Mouse (Mus musculus) midbrain, embryonic 16.5 days (tissue): ENCODE measurements around the gene Slc35e3. TPM values are rescaled to one million over a fixed set of nuclear protein-coding genes. Genes with fewer than 3 reads are reported as not detected.

Source experiments
- ATAC-seq: fragments of 200-750 bp; cut with Nextera tagmentation; 2 replicates; pipeline ENCODE4 v1.8.0; 2017; ENCODE audit warnings: moderate TSS enrichment
- H3K27ac ChIP-seq: fragments of 300-500 bp; sonication (generic); 2 replicates; pipeline ENCODE4 v1.5.1; 2014; ENCODE audit warnings: mild to moderate bottlenecking, low read length, mixed read lengths
- H3K27me3 ChIP-seq: fragments of 300-500 bp; sonication (generic); 2 replicates; pipeline ENCODE4 v1.6.1; 2014; ENCODE audit warnings: low read depth, low read length, mixed read lengths; ENCODE audit not compliant: control insufficient read depth, insufficient read depth
- H3K36me3 ChIP-seq: fragments of 300-500 bp; sonication (generic); 2 replicates; pipeline ENCODE4 v1.6.1; 2014; ENCODE audit warnings: mild to moderate bottlenecking, low read length, moderate library complexity, mixed read lengths; ENCODE audit not compliant: control insufficient read depth, insufficient read depth
- H3K4me1 ChIP-seq: fragments of 300-500 bp; sonication (generic); 2 replicates; pipeline ENCODE4 v1.6.1; 2014; ENCODE audit warnings: mild to moderate bottlenecking, low read length, mixed read lengths; ENCODE audit not compliant: control insufficient read depth, insufficient read depth
- H3K4me2 ChIP-seq: fragments of 300-500 bp; sonication (generic); 2 replicates; pipeline ENCODE4 v1.6.1; 2014; ENCODE audit warnings: mild to moderate bottlenecking, low read length, mixed read lengths
- H3K4me3 ChIP-seq: fragments of 300-500 bp; sonication (generic); 2 replicates; pipeline ENCODE4 v1.5.1; 2014; ENCODE audit warnings: low read depth, mild to moderate bottlenecking, low read length, moderate library complexity, mixed read lengths
- H3K9ac ChIP-seq: fragments of 300-500 bp; sonication (generic); 2 replicates; pipeline ENCODE4 v1.6.1; 2014; ENCODE audit warnings: low read depth, low read length, mixed read lengths
- H3K9me3 ChIP-seq: fragments of 300-500 bp; sonication (generic); replicated peaks from 2 replicates; pipeline ENCODE4 v1.6.1; 2014; ENCODE audit warnings: mild to moderate bottlenecking, low read length, mixed read lengths; ENCODE audit not compliant: control insufficient read depth, poor library complexity, severe bottlenecking
- WGBS: fragments of 180-500 bp; shearing (Covaris S2); extraction: QIAGEN DNeasy Blood & Tissue Kit; methylation state at CpG from one replicate; pipeline ENCODE4 v1.1.7; 2014; 5-methylcytosine and 5-hydroxymethylcytosine counted together
- polyA plus RNA-seq: library from polyadenylated mRNA; unstranded; fragments of >200 nt; fragmentation: Nextera tagmentation; extraction: Ambion mirVana; gene quantifications from 2 replicates; pipeline ENCODE4 v1.2.1, GENCODE M21; 2015

Gene Slc35e3
- polyA plus RNA-seq, 1 experiment from 2014 or later: 34.8 TPM

DNA sequence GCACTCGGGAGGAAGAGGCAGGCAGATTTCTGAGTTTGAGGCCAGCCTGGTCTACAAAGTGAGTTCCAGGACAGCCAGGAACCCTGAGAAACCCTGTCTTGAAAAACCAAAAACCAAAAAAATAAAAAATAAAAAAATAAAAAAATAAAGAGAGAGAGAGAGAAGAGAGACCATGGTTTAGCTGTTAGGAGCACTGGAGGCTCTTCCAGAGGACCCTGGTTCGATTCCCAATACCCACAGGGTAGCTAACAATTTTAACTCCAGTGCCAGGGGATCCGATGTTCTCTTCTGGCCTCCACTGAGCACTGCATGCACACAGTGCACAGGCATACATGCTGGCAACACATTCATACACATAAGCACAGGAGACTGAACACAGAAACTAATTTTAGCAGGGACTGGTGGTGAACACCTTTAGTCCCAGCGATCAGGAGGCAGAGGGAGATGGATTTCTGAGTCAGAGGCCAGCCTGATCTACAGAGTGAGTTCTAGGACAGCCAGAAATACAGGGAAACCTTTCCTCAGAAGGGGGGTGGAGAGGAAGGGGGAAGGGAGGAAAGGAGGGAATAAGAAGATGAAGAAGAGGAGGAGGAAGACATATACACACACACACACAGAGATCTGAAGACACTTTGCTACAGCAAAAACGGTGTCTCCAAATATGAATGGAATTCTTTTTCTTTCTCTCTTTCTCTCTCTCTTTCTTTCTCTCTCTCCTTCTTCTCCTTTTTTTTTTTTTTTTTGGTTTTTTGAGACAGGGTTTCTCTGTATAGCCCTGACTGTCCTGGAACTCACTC, 6.9 kb upstream of the Slc35e3 start:
- peaks cover 32% of the 10 kb centered on the region for H3K36me3 ChIP-seq

DNA sequence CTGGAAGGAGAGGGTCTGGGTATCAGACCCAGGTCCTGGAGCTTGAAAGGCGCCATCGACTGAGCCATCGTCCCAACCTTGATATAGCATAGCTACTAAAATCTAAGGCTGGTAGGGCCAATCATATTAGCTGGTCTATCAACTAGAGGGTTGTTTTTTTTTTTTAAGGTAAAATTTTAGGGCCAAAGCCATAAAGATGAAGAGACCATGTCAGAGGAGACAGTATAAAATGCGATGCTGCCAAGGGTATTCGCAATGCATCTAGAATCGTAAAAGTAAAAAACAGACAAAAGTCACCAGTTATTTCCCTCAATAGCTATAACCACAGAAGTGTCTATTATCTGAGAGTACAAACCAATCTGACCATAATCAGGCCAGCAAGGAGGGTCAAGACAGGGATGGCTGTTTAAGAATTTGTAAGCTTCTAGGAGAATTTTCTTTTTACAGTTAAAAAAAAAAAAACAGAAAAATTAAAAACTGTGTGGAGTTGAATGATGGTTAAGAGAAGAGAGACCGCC, 6.2 kb upstream of the Slc35e3 start:
- H3K4me2 ChIP-seq: no peak overlapping the region
- no peak overlapping the region for H3K27ac ChIP-seq
- ATAC-seq: no peak
- peaks cover 27% of the 10 kb centered on the region for H3K36me3 ChIP-seq
- H3K4me1 ChIP-seq: no peaks in the 10 kb centered on the region
- H3K27me3 ChIP-seq: no peaks in the 10 kb centered on the region
- H3K9me3 ChIP-seq: no peaks in the 10 kb centered on the region
- no peak overlapping the region for H3K4me3 ChIP-seq
- WGBS: over 99% methylated on average over 7 of the region's 7 CpGs
- H3K9ac ChIP-seq: no peak overlapping the region

More for the DNA sequence above, 6.9 kb upstream of the Slc35e3 start:
- 92% methylated on average over 5 of the region's 5 CpGs for WGBS
- H3K27me3 ChIP-seq: no peaks in the 10 kb centered on the region
- H3K4me2 ChIP-seq: no peak overlapping the region
- H3K4me1 ChIP-seq: no peaks in the 10 kb centered on the region
- no peak overlapping the region for H3K9ac ChIP-seq
- no peaks in the 10 kb centered on the region for H3K9me3 ChIP-seq
- no peak overlapping the region for H3K4me3 ChIP-seq
- H3K27ac ChIP-seq: no peak overlapping the region
- no peak for ATAC-seq

DNA sequence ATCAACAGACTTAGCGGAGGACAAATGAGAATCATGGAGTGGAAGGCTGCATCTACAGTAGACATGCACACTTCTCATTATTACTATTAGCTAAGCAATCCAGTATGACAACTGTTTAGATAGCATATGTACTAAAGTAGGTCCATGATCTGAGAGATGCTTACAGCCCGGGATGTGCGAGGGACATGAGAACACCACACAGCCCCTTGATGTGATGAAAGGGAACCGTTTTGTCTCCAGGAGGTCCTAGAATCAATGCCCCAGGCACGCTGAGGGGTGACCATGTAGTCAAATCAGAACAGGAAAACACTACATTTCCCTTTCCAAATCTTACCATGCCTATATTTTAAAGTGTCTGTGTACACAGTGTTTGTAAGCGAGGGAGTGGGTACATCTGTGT, 5.6 kb upstream of the Slc35e3 start:
- WGBS: 97% methylated on average over 6 of the region's 6 CpGs
- Histone ChIP-seq H3K9ac (no peak overlapping the region), H3K4me1 (no peaks in the 10 kb centered on the region), H3K4me2 (no peak overlapping the region), H3K9me3 (no peaks in the 10 kb centered on the region), H3K27ac (no peak overlapping the region), H3K27me3 (no peaks in the 10 kb centered on the region), H3K36me3 (peaks cover 22% of the 10 kb centered on the region), H3K4me3 (no peak overlapping the region)
- no peak for ATAC-seq

GRCm38 (mm10) chr10:117751282-117751610, 5.1 kb upstream of the Slc35e3 start:
- no peaks in the 10 kb centered on the region for H3K9me3 ChIP-seq
- H3K36me3 ChIP-seq: peaks cover 18% of the 10 kb centered on the region
- WGBS: 97% methylated on average over 14 of the region's 14 CpGs
- H3K4me2 ChIP-seq: no peak overlapping the region
- H3K27me3 ChIP-seq: no peaks in the 10 kb centered on the region
- H3K9ac ChIP-seq: no peak overlapping the region
- no peak for ATAC-seq
- H3K27ac ChIP-seq: no peak overlapping the region
- H3K4me3 ChIP-seq: no peak overlapping the region
- H3K4me1 ChIP-seq: no peaks in the 10 kb centered on the region

DNA sequence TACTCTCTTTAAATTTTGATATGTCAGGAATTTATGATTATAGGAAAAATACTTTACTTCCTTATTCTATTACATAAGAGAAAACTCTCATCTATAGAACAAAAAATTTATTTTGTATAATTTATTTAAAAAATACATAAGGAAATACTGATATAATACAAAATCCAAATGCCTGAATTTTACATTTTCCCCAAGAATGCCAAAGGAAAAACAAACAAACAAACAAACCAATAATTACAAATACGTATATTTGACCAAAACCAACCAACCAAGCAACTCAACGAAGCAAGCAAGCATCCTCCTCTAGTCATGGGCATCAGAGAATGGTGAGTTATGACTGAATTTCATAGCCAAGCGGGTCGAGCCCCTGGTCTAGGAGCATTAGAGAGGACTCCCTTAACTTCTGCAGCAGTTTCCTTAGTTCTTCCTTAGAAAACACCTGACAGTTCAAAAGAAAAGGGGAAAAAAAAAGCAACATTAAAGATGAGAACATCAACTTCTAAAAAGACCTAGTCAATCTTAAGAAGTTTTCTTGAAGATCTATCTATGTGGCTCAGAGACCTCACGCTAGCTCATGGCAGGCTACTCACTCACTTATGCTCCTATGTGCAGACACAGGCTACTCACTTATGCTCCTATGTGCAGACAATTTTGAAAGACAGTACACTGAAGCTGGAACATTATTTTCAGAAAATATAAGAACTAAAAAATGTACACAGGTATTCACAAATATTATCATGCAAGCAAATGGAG, 4.5 kb upstream of the Slc35e3 start:
- 97% methylated on average over 5 of the region's 5 CpGs for WGBS
- H3K9me3 ChIP-seq: no peaks in the 10 kb centered on the region

GRCm38 (mm10) chr10:117749787-117750343, 3.7 kb upstream of the Slc35e3 start:
- no peak overlapping the region for H3K27ac ChIP-seq
- H3K4me3 ChIP-seq: no peak overlapping the region
- H3K9ac ChIP-seq: no peak overlapping the region
- ATAC-seq: no peak
- peaks cover 4% of the 10 kb centered on the region for H3K4me1 ChIP-seq
- H3K27me3 ChIP-seq: no peaks in the 10 kb centered on the region
- H3K9me3 ChIP-seq: no peaks in the 10 kb centered on the region
- 95% methylated on average over 14 of the region's 14 CpGs for WGBS
- H3K36me3 ChIP-seq: peaks cover 10% of the 10 kb centered on the region
- H3K4me2 ChIP-seq: no peak overlapping the region

More for the DNA sequence above, 4.5 kb upstream of the Slc35e3 start:
- H3K4me1 ChIP-seq: no peaks in the 10 kb centered on the region
- H3K27me3 ChIP-seq: no peaks in the 10 kb centered on the region
- H3K27ac ChIP-seq: no peak overlapping the region
- no peak overlapping the region for H3K4me2 ChIP-seq
- H3K4me3 ChIP-seq: no peak overlapping the region
- ATAC-seq: no peak
- no peak overlapping the region for H3K9ac ChIP-seq
- H3K36me3 ChIP-seq: peaks cover 16% of the 10 kb centered on the region

- 95% methylated on average over 10 of the region's 10 CpGs for WGBS
- Histone ChIP-seq H3K4me1 (peaks cover 9% of the 10 kb centered on the region), H3K4me3 (no peak overlapping the region), H3K27me3 (no peaks in the 10 kb centered on the region), H3K4me2 (no peak overlapping the region), H3K9ac (no peak overlapping the region), H3K27ac (no peak overlapping the region), H3K9me3 (no peaks in the 10 kb centered on the region), H3K36me3 (peaks cover 10% of the 10 kb centered on the region)
- ATAC-seq: no peak
Observed at GRCm38 (mm10) chr10:117749050-117749686, 3.0 kb upstream of the Slc35e3 start.

DNA sequence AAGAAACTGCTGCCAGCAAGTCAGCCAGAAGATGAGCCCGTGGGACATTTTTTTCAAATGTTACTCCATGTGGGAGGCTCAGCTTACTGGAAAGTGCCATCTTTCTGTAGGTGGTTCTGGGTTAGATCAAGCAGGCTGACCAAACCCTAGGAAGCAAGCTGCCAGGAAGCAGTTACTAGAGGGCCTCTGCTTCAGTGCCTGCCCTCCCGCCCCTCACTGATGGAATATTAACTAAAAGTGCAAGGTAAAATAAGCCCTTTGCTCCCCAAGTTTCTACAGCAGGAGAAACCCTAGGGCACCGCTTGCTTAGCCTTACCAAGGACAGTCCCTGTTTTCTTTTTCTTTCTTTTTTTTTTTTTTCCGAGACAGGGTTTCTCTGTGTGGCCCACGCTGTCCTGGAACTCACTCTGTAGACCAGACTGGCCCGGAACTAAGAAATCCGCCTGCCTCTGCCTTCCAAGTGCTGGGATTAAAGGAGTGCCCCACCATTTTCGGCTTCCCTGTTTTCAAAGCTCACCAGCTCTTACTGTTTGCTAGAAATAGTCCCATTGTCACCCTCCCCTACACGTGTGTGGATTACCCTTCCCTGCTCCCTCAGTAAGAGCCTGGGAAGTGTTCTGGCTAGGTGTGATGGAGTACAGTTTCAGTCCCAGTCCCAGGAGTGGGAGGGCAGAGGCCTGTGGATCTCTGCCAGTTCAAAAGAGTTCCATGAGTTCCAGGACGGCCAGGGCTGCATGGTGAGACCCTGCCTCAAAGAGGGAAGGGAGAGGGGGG, 2.3 kb upstream of the Slc35e3 start:
- ATAC-seq: no peak
- Histone ChIP-seq H3K9ac (no peak overlapping the region), H3K4me2 (no peak overlapping the region), H3K36me3 (peaks cover 10% of the 10 kb centered on the region), H3K27me3 (no peaks in the 10 kb centered on the region), H3K9me3 (no peaks in the 10 kb centered on the region), H3K4me1 (peaks cover 16% of the 10 kb centered on the region), H3K4me3 (no peak overlapping the region), H3K27ac (no peak overlapping the region)
- WGBS: 94% methylated on average over 10 of the region's 10 CpGs
